Mouse (Mus musculus): ENCODE measurements around the gene Csnk1d.

The Csnk1d gene

GRCm38 (mm10) chr11:120951731-120952730, 39.1 kb downstream of the Csnk1d start:
- DNase-seq (ENCODE audit: low spot score in 2 of 2), result peak in 1 of 2 experiments; percentile 50

GRCm38 (mm10) chr11:120951237-120951636, 39.9 kb downstream of the Csnk1d start:
- no peak for DNase-seq (ENCODE audit: low spot score in 2 of 2)

- DNase-seq (ENCODE audit: low spot score in 2 of 2), result peak; percentile 85 to 93
Measured at GRCm38 (mm10) chr11:120950281-120951202, 40.6 kb downstream of the Csnk1d start.

- no peak for DNase-seq (ENCODE audit: low spot score in 2 of 2)
Measured at GRCm38 (mm10) chr11:120949863-120950262, 41.3 kb downstream of the Csnk1d start.

GRCm38 (mm10) chr11:120948861-120949851, 42.0 kb downstream of the Csnk1d start:
- peak; percentile 31 to 44 for DNase-seq (ENCODE audit: low spot score in 2 of 2)

GRCm38 (mm10) chr11:120948328-120948727, 42.8 kb downstream of the Csnk1d start, which contains the start of gene Slc16a3:
Slc16a3 (plus strand) TSS chr11:120948480.
- no peak for DNase-seq (ENCODE audit: low spot score in 2 of 2)

GRCm38 (mm10) chr11:120945926-120946325, 45.2 kb downstream of the Csnk1d start:
- no peak for DNase-seq (ENCODE audit: low spot score in 2 of 2)

- DNase-seq (ENCODE audit: low spot score in 2 of 2), result no peak
Measured at GRCm38 (mm10) chr11:120945266-120945665, 45.9 kb downstream of the Csnk1d start.

- no peak for DNase-seq (ENCODE audit: low spot score in 2 of 2)
Measured at GRCm38 (mm10) chr11:120940959-120941358, 50.2 kb downstream of the Csnk1d start.

- no peak for DNase-seq (ENCODE audit: low spot score in 2 of 2)
Measured at GRCm38 (mm10) chr11:120939712-120940341, 51.3 kb downstream of the Csnk1d start.

- no peak for DNase-seq (ENCODE audit: low spot score in 2 of 2)
Measured at GRCm38 (mm10) chr11:120938795-120939194, 52.3 kb downstream of the Csnk1d start.

- DNase-seq (ENCODE audit: low spot score in 2 of 2), result no peak
Measured at GRCm38 (mm10) chr11:120937976-120938375, 53.2 kb downstream of the Csnk1d start.

- peak; percentile 72 to 80 for DNase-seq (ENCODE audit: low spot score in 2 of 2)
Measured at GRCm38 (mm10) chr11:120932564-120933398, 58.3 kb downstream of the Csnk1d start, which contains the start of gene Ccdc57. Ccdc57 (minus strand) TSS chr11:120932872.

GRCm38 (mm10) chr11:120931479-120931878, 59.7 kb downstream of the Csnk1d start:
- DNase-seq (ENCODE audit: low spot score in 2 of 2), result no peak

- DNase-seq (ENCODE audit: low spot score in 2 of 2), result no peak
Measured at GRCm38 (mm10) chr11:120928468-120928867, 62.7 kb downstream of the Csnk1d start.

- DNase-seq (ENCODE audit: low spot score in 2 of 2), result no peak
Measured at GRCm38 (mm10) chr11:120922528-120922927, 68.6 kb downstream of the Csnk1d start.

- DNase-seq (ENCODE audit: low spot score in 2 of 2), result no peak
Measured at GRCm38 (mm10) chr11:120917756-120918155, 73.4 kb downstream of the Csnk1d start.

GRCm38 (mm10) chr11:120916477-120916876, 74.7 kb downstream of the Csnk1d start:
- DNase-seq (ENCODE audit: low spot score in 2 of 2), result peak in 1 of 2 experiments; percentile 41

GRCm38 (mm10) chr11:120913796-120914195, 77.3 kb downstream of the Csnk1d start:
- no peak for DNase-seq (ENCODE audit: low spot score in 2 of 2)

All from spleen, postnatal 36 days (tissue).